Mouse (Mus musculus): ENCODE measurements around the gene St7. TPM values are rescaled to one million over a fixed set of nuclear protein-coding genes. Genes with fewer than 3 reads are reported as not detected.

St7 gene
- polyA plus RNA-seq, 1 experiment = 4.4 TPM

GRCm38 (mm10) chr6:17783511-17783910 lies 90.8 kb downstream of the St7 start:
- Histone ChIP-seq H3K36me3 (ENCODE audit: control insufficient read depth, insufficient read depth, low read length) (no peaks in the 10 kb centered on the region), H3K4me1 (ENCODE audit: control insufficient read depth, insufficient read depth, insufficient read length) (peaks cover 6% of the 10 kb centered on the region), H3K4me3 (ENCODE audit: extremely low read depth, insufficient read depth, insufficient read length) (no peak overlapping the region), H3K27me3 (ENCODE audit: control insufficient read depth, insufficient read depth, low read length) (no peaks in the 10 kb centered on the region), H3K27ac (ENCODE audit: insufficient read depth, low read length) (no peak overlapping the region)
- no peak for DNase-seq (ENCODE audit: low read depth in 1 of 2, low spot score in 2 of 2)
- TF ChIP-seq POLR2A (IDR thresholded peaks at IDR 0.05; ENCODE audit: low read depth, low read length) (no peak), CTCF (IDR thresholded peaks at IDR 0.05; ENCODE audit: extremely low read depth, insufficient read depth, insufficient read length, insufficient replicate concordance) (no peak)
- 87% methylated on average over 1 of the region's 1 CpGs for WGBS

DNA sequence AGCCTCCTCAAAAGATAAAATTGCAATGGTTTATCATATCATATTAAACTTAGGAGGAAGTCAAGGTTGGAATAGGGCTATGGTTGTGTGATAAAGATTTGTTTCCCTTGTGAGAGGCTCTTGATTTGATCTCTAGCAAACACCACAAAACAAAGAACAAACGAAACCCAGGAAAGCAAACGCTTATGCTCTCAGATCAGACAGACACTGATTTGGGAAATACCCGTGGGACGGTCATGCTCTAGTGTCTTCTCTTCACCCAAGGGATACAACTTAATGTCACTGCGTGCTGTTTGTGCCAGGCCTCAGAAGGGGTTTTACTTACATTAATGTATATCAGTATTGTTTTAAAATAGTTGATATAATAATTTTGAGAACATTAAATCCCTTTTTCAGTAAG lies 91.8 kb downstream of the St7 start:
- WGBS = 36% methylated on average over 5 of the region's 5 CpGs
- Histone ChIP-seq H3K4me3 (ENCODE audit: extremely low read depth, insufficient read depth, insufficient read length) (no peak overlapping the region), H3K4me1 (ENCODE audit: control insufficient read depth, insufficient read depth, insufficient read length) (peaks cover 4% of the 10 kb centered on the region), H3K27me3 (ENCODE audit: control insufficient read depth, insufficient read depth, low read length) (no peaks in the 10 kb centered on the region), H3K36me3 (ENCODE audit: control insufficient read depth, insufficient read depth, low read length) (no peaks in the 10 kb centered on the region), H3K27ac (ENCODE audit: insufficient read depth, low read length) (no peak overlapping the region)
- TF ChIP-seq CTCF (IDR thresholded peaks at IDR 0.05; ENCODE audit: extremely low read depth, insufficient read depth, insufficient read length, insufficient replicate concordance) (no peak), POLR2A (IDR thresholded peaks at IDR 0.05; ENCODE audit: low read depth, low read length) (no peak)
- DNase-seq (ENCODE audit: low read depth in 1 of 2, low spot score in 2 of 2) = no peak

GRCm38 (mm10) chr6:17785248-17785647 lies 92.5 kb downstream of the St7 start:
- TF ChIP-seq CTCF (IDR thresholded peaks at IDR 0.05; ENCODE audit: extremely low read depth, insufficient read depth, insufficient read length, insufficient replicate concordance) (no peak), POLR2A (IDR thresholded peaks at IDR 0.05; ENCODE audit: low read depth, low read length) (no peak)
- no peak for DNase-seq (ENCODE audit: low read depth in 1 of 2, low spot score in 2 of 2)
- Histone ChIP-seq H3K4me1 (ENCODE audit: control insufficient read depth, insufficient read depth, insufficient read length) (peaks cover 4% of the 10 kb centered on the region), H3K36me3 (ENCODE audit: control insufficient read depth, insufficient read depth, low read length) (no peaks in the 10 kb centered on the region), H3K27me3 (ENCODE audit: control insufficient read depth, insufficient read depth, low read length) (no peaks in the 10 kb centered on the region), H3K4me3 (ENCODE audit: extremely low read depth, insufficient read depth, insufficient read length) (no peak overlapping the region), H3K27ac (ENCODE audit: insufficient read depth, low read length) (no peak overlapping the region)
- WGBS = 38% methylated on average over 2 of the region's 2 CpGs

GRCm38 (mm10) chr6:17787810-17788209 lies 95.1 kb downstream of the St7 start:
- no peak for TF ChIP-seq POLR2A (IDR thresholded peaks at IDR 0.05; ENCODE audit: low read depth, low read length)
- no peak for TF ChIP-seq CTCF (IDR thresholded peaks at IDR 0.05; ENCODE audit: extremely low read depth, insufficient read depth, insufficient read length, insufficient replicate concordance)
- Histone ChIP-seq H3K27me3 (ENCODE audit: control insufficient read depth, insufficient read depth, low read length) (no peaks in the 10 kb centered on the region), H3K4me1 (ENCODE audit: control insufficient read depth, insufficient read depth, insufficient read length) (peaks cover 2% of the 10 kb centered on the region; the same call in 1 of the 2 replicates), H3K4me3 (ENCODE audit: extremely low read depth, insufficient read depth, insufficient read length) (no peak overlapping the region), H3K27ac (ENCODE audit: insufficient read depth, low read length) (no peak overlapping the region), H3K36me3 (ENCODE audit: control insufficient read depth, insufficient read depth, low read length) (no peaks in the 10 kb centered on the region)
- no peak for DNase-seq (ENCODE audit: low read depth in 1 of 2, low spot score in 2 of 2)
- WGBS = 51% methylated on average over 1 of the region's 1 CpGs

GRCm38 (mm10) chr6:17790251-17790650 lies 97.5 kb downstream of the St7 start:
- no peak overlapping the region for H3K4me3 ChIP-seq (ENCODE audit: extremely low read depth, insufficient read depth, insufficient read length)
- TF ChIP-seq POLR2A (IDR thresholded peaks at IDR 0.05; ENCODE audit: low read depth, low read length) (no peak), CTCF (IDR thresholded peaks at IDR 0.05; ENCODE audit: extremely low read depth, insufficient read depth, insufficient read length, insufficient replicate concordance) (no peak)
- DNase-seq (ENCODE audit: low read depth in 1 of 2, low spot score in 2 of 2) = no peak
- WGBS = 82% methylated on average over 1 of the region's 1 CpGs
- H3K27ac ChIP-seq (ENCODE audit: insufficient read depth, low read length) = no peak overlapping the region
- no peaks in the 10 kb centered on the region for H3K36me3 ChIP-seq (ENCODE audit: control insufficient read depth, insufficient read depth, low read length)
- H3K27me3 ChIP-seq (ENCODE audit: control insufficient read depth, insufficient read depth, low read length) = no peaks in the 10 kb centered on the region
- no peaks in the 10 kb centered on the region for H3K4me1 ChIP-seq (ENCODE audit: control insufficient read depth, insufficient read depth, insufficient read length)

GRCm38 (mm10) chr6:17793471-17793870 lies 100.7 kb downstream of the St7 start:
- Histone ChIP-seq H3K36me3 (ENCODE audit: control insufficient read depth, insufficient read depth, low read length) (no peaks in the 10 kb centered on the region), H3K27me3 (ENCODE audit: control insufficient read depth, insufficient read depth, low read length) (no peaks in the 10 kb centered on the region), H3K27ac (ENCODE audit: insufficient read depth, low read length) (no peak overlapping the region), H3K4me3 (ENCODE audit: extremely low read depth, insufficient read depth, insufficient read length) (no peak overlapping the region), H3K4me1 (ENCODE audit: control insufficient read depth, insufficient read depth, insufficient read length) (no peaks in the 10 kb centered on the region)
- 94% methylated on average over 3 of the region's 3 CpGs for WGBS
- DNase-seq (ENCODE audit: low read depth in 1 of 2, low spot score in 2 of 2) = no peak
- TF ChIP-seq CTCF (IDR thresholded peaks at IDR 0.05; ENCODE audit: extremely low read depth, insufficient read depth, insufficient read length, insufficient replicate concordance) (no peak), POLR2A (IDR thresholded peaks at IDR 0.05; ENCODE audit: low read depth, low read length) (no peak)

- Histone ChIP-seq H3K27me3 (ENCODE audit: control insufficient read depth, insufficient read depth, low read length) (no peaks in the 10 kb centered on the region), H3K27ac (ENCODE audit: insufficient read depth, low read length) (no peak overlapping the region), H3K4me1 (ENCODE audit: control insufficient read depth, insufficient read depth, insufficient read length) (no peaks in the 10 kb centered on the region), H3K4me3 (ENCODE audit: extremely low read depth, insufficient read depth, insufficient read length) (no peak overlapping the region), H3K36me3 (ENCODE audit: control insufficient read depth, insufficient read depth, low read length) (no peaks in the 10 kb centered on the region)
- no peak for DNase-seq (ENCODE audit: low read depth in 1 of 2, low spot score in 2 of 2)
- WGBS = 95% methylated on average over 5 of the region's 5 CpGs
- no peak for TF ChIP-seq POLR2A (IDR thresholded peaks at IDR 0.05; ENCODE audit: low read depth, low read length)
- TF ChIP-seq CTCF (IDR thresholded peaks at IDR 0.05; ENCODE audit: extremely low read depth, insufficient read depth, insufficient read length, insufficient replicate concordance) = no peak
Observed at GRCm38 (mm10) chr6:17797271-17797713, 104.6 kb downstream of the St7 start.
